Mouse (Mus musculus) liver, adult 2 months (tissue): Measurements from ENCODE around the gene Crim1.

Experiments
- CTCF ChIP-seq: fragments of 200-500 bp; IDR thresholded peaks from 2 replicates; pipeline ENCODE4 v1.5.1; 2011; ENCODE audit warnings: low read depth, low read length, control low read depth
- POLR2A ChIP-seq: fragments of 200-500 bp; IDR thresholded peaks from 2 replicates; pipeline ENCODE4 v1.6.1; 2011; ENCODE audit warnings: low read length, control low read depth; ENCODE audit not compliant: insufficient read depth; ENCODE audit errors: extremely low read depth

- TF ChIP-seq CTCF (no peak), POLR2A (no peak)
Observed at GRCm38 (mm10) chr17:78172371-78172770, 27.7 kb upstream of the Crim1 start.
